Mouse (Mus musculus): ENCODE measurements around the gene Dyrk3. TPM values are rescaled to one million over a fixed set of nuclear protein-coding genes. Genes with fewer than 3 reads are reported as not detected.
A peak's percentile ranks its signal among the peaks of the same experiment; 100 is the strongest.

Gene Dyrk3
- 12.2 and 14.5 TPM in 2 replicates for polyA plus RNA-seq (2015; fragmentation: Nextera tagmentation; extraction: Ambion mirVana)

DNA sequence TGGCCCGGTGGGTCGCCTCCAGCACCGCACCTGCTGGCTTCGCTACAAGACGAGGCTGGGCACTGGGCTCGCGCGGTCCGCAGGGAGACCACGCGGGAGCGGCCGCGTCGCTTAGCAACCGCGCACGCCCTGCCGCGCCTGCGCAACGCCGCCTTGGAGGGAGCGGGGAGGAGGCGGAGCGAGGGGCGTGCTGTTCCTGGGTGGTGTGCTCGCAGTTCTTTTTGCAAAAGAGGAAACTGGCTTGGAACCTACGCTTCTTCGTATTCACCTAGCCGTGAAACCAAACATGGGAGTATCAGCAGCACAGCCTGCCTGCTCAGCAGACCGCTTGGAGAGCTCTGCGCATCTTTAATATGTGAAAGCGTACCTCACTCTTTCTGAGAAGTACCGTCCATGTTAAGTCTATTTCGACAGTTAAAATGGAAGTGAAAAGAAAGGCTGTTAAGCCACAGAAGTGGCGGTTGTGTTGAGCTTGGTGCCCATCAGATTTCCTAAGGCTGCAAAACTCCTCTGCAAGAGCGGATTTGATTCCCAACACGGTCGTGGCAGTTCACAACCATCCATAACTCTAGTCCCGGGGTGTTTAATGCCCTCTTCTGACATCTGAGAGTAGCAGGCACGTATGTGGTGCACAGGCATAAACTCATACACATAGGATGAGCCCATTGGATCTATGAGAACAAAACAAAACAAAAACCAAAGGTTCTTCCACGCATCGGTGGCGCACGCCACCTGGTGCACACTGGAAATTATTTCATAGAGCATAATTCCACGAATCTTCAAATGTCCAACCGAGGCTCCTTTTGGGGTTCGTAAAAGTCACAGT is at the start of gene Dyrk3:
Gene Dyrk3, minus strand, starts transcription at position 150 of the 826 bp plus-strand sequence.
- ATAC-seq: peak; percentile 98
- H3K36me3 ChIP-seq (ENCODE audit: control insufficient read depth, insufficient read depth, low read length): no peaks in the 10 kb centered on the region
- peak within 1 kb of the TSS; percentile 90 for H3K4me3 ChIP-seq (ENCODE audit: low read length)
- H3K9me3 ChIP-seq (ENCODE audit: control insufficient read depth, low read length): no peaks in the 10 kb centered on the region
- WGBS: 4% methylated on average over 49 of the region's 49 CpGs
- peak within 1 kb of the TSS; percentile 86 for H3K9ac ChIP-seq (ENCODE audit: low read depth, low read length)
- H3K4me2 ChIP-seq (ENCODE audit: low read length): peak within 1 kb of the TSS; percentile 80
- H3K4me1 ChIP-seq (ENCODE audit: control insufficient read depth, insufficient read depth, low read depth, low read length): peaks cover 22% of the 10 kb centered on the region
- H3K27me3 ChIP-seq (replicated peaks; ENCODE audit: control insufficient read depth, insufficient read depth, low read length): no peaks in the 10 kb centered on the region
- H3K27ac ChIP-seq (ENCODE audit: low read depth, low read length): peak within 1 kb of the TSS; percentile 95

DNA sequence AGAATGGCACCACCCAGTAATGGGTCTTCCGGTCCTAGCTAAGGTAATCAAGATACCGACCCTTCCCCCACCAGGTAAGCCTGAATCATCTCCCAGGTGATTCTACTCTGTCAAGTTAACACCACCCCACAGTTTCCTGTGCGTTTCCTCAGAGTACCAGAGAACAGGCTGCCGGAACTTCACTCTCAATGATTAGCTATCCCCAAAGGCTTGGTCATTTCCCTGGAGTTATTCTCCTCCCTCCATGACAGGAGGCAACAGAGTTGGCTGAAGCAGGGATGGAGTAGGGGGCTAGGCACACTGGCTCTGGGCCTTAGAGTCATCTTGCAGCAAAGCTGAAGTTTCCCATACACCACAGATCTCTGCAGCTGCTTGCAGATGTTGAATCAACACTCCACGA is 49.7 kb upstream of the Dyrk3 start:
- H3K4me3 ChIP-seq (ENCODE audit: low read length): no peak overlapping the region
- no peak overlapping the region for H3K27ac ChIP-seq (ENCODE audit: low read depth, low read length)
- H3K4me1 ChIP-seq (ENCODE audit: control insufficient read depth, insufficient read depth, low read depth, low read length): no peaks in the 10 kb centered on the region
- H3K36me3 ChIP-seq (ENCODE audit: control insufficient read depth, insufficient read depth, low read length): no peaks in the 10 kb centered on the region
- H3K9me3 ChIP-seq (ENCODE audit: control insufficient read depth, low read length): no peaks in the 10 kb centered on the region
- H3K9ac ChIP-seq (ENCODE audit: low read depth, low read length): no peak overlapping the region
- WGBS: 95% methylated on average over 5 of the region's 5 CpGs
- no peak overlapping the region for H3K4me2 ChIP-seq (ENCODE audit: low read length)
- H3K27me3 ChIP-seq (replicated peaks; ENCODE audit: control insufficient read depth, insufficient read depth, low read length): no peaks in the 10 kb centered on the region
- ATAC-seq: no peak

DNA sequence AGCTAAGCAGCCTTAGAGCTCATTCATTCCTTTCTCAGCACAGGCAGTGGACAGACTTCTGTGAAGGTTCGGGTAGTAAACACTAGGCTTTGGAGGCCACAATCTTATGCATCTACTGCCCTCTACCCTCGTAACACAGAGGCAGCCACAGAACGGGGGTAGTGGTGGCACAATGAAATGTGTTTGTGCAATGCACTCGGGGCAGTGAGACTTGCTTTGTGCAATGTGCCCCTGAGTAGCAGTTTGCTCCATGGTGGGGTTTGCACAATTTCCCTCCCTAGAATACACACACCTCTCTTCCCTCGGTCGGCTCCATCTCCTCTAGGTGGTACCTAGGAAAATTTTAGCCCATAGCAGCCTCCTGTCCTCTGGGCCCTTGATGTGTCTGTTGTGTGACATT is 48.9 kb upstream of the Dyrk3 start:
- Histone ChIP-seq H3K36me3 (ENCODE audit: control insufficient read depth, insufficient read depth, low read length) (no peaks in the 10 kb centered on the region), H3K27me3 (replicated peaks; ENCODE audit: control insufficient read depth, insufficient read depth, low read length) (no peaks in the 10 kb centered on the region), H3K4me3 (ENCODE audit: low read length) (no peak overlapping the region), H3K27ac (ENCODE audit: low read depth, low read length) (no peak overlapping the region), H3K9ac (ENCODE audit: low read depth, low read length) (no peak overlapping the region), H3K9me3 (ENCODE audit: control insufficient read depth, low read length) (no peaks in the 10 kb centered on the region), H3K4me2 (ENCODE audit: low read length) (no peak overlapping the region), H3K4me1 (ENCODE audit: control insufficient read depth, insufficient read depth, low read depth, low read length) (no peaks in the 10 kb centered on the region)
- WGBS: 83% methylated on average over 6 of the region's 6 CpGs
- no peak for ATAC-seq

DNA sequence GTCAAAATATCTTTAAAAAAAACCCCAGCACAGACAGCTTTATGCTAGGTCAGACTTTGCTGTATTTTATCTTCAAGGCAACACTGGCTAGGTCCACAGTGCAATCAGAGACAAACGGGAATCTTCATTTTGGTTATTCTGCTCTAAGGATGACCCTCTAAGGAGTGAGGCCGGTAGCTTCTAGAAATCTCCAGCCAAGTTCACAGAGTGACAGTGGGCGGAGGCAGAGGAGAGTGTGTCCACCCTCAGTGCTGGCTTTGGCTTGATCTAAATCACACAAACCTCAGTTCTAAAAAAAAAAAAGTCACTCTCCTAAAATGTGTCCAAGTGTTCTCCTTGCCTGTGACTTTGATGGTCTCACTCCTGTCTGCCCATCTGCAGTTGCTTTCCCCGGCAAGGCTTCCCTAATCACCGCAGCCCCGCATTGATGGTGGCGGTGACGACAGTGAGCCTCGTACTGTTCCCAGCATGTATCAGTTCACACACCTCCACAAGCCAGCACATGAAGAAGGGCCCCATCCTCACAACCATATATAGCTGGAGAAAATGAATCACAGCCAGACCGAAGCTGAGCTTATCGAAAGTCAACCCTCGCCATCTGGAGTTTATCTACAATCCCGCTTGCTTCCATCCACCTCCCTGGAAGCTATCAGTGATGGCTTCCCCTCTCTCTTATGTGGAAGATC is 47.8 kb upstream of the Dyrk3 start:
- WGBS: 91% methylated on average over 13 of the region's 13 CpGs
- Histone ChIP-seq H3K9ac (ENCODE audit: low read depth, low read length) (no peak overlapping the region), H3K4me3 (ENCODE audit: low read length) (no peak overlapping the region)

DNA sequence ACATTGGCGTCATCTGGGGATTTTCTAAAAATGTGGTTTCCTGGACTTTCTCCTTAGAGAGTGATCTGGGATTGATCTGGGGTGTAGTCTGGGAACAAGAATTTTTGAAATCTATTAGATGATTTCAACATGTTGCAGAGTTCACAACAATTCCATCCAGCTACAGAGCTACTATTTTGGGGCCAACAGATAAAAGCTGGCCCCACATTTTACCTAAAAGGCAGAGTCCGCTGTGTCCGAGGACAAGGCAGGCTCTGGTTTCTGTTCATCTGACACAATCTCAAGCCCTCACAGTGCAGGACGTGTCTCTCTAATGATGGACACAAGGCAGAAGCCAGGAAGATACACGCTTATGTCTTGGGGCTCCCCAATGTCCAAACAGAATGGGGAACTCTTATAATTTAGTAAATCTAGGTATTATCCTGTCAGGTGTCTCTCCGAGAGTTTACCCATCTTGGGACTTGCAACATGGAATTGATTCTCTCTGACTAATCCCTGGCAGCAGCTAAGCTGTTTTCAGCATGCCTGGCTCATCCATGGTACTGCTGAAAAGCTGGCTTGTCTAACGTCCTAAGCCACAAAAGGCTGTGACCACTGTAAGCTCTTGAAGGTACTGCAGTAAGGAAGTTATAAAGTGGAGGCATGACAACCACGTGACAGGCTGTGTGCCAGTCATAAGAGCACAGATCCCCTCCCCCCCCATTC is 47.0 kb upstream of the Dyrk3 start:
- no peak for ATAC-seq
- Histone ChIP-seq H3K9ac (ENCODE audit: low read depth, low read length) (no peak overlapping the region), H3K4me1 (ENCODE audit: control insufficient read depth, insufficient read depth, low read depth, low read length) (no peaks in the 10 kb centered on the region), H3K27me3 (replicated peaks; ENCODE audit: control insufficient read depth, insufficient read depth, low read length) (no peaks in the 10 kb centered on the region), H3K9me3 (ENCODE audit: control insufficient read depth, low read length) (no peaks in the 10 kb centered on the region), H3K4me3 (ENCODE audit: low read length) (no peak overlapping the region), H3K4me2 (ENCODE audit: low read length) (no peak overlapping the region), H3K27ac (ENCODE audit: low read depth, low read length) (no peak overlapping the region), H3K36me3 (ENCODE audit: control insufficient read depth, insufficient read depth, low read length) (no peaks in the 10 kb centered on the region)
- 83% methylated on average over 8 of the region's 8 CpGs for WGBS

More for the DNA sequence above, 47.8 kb upstream of the Dyrk3 start:
- Histone ChIP-seq H3K9me3 (ENCODE audit: control insufficient read depth, low read length) (no peaks in the 10 kb centered on the region), H3K4me1 (ENCODE audit: control insufficient read depth, insufficient read depth, low read depth, low read length) (no peaks in the 10 kb centered on the region), H3K4me2 (ENCODE audit: low read length) (no peak overlapping the region), H3K36me3 (ENCODE audit: control insufficient read depth, insufficient read depth, low read length) (no peaks in the 10 kb centered on the region), H3K27me3 (replicated peaks; ENCODE audit: control insufficient read depth, insufficient read depth, low read length) (no peaks in the 10 kb centered on the region), H3K27ac (ENCODE audit: low read depth, low read length) (no peak overlapping the region)
- no peak for ATAC-seq

DNA sequence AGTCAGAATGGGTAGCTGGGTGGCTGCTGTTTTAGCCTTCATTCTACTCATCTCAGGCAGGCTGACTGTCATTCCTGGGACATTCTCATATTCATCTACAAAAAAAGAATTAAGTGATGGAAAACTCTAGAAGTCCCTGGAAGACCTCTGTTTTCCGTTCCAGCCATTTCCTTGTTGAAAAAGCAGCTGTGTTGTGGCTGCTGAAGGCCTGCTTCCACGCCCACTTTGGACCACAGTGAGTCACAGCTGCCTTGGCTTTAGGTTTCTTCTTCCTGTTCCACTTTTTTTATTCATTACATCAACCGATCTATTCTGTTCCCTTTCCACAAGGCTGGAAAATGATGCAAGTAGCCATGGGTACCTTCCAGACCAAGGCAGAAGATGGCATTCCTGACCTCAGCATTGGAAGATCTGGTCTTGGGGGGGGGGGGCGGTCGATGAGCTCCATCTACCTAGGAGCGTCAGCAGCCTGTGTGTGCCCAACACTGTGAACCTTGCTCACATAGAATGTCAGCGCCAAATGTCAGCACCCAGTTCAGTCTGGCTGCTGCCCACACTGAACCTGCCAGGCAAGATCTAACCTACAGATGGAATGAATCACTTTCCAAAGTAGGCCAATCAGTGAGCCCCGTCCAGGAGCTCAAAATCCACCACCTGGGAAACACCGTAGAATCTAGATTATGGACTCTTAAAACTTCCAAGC is 46.3 kb upstream of the Dyrk3 start:
- Histone ChIP-seq H3K4me2 (ENCODE audit: low read length) (no peak overlapping the region), H3K9ac (ENCODE audit: low read depth, low read length) (no peak overlapping the region), H3K27ac (ENCODE audit: low read depth, low read length) (no peak overlapping the region), H3K36me3 (ENCODE audit: control insufficient read depth, insufficient read depth, low read length) (peaks cover 1% of the 10 kb centered on the region; the same call in 1 of the 2 replicates), H3K4me3 (ENCODE audit: low read length) (no peak overlapping the region), H3K27me3 (replicated peaks; ENCODE audit: control insufficient read depth, insufficient read depth, low read length) (no peaks in the 10 kb centered on the region), H3K4me1 (ENCODE audit: control insufficient read depth, insufficient read depth, low read depth, low read length) (no peaks in the 10 kb centered on the region), H3K9me3 (ENCODE audit: control insufficient read depth, low read length) (no peaks in the 10 kb centered on the region)
- no peak for ATAC-seq
- WGBS: 85% methylated on average over 9 of the region's 9 CpGs

DNA sequence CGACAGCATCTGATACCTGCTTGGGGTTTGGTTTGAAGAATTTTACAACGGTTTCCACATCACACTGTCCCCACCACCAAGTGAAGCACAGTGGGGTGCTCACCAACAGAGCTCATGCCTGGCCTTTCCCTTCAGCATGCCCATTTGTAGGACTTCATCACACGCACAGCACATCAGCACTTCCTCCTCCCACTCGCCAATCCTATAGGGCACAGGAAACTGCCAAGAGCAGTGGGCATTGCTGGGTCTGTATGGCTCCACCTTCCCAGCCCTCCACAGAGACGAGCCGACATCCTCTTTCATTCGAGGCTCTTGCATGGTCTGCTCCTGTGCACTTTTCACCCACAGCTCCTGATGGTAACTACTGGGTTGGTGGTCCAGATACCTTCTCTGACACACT is 45.1 kb upstream of the Dyrk3 start:
- Histone ChIP-seq H3K27ac (ENCODE audit: low read depth, low read length) (no peak overlapping the region), H3K4me1 (ENCODE audit: control insufficient read depth, insufficient read depth, low read depth, low read length) (no peaks in the 10 kb centered on the region), H3K9ac (ENCODE audit: low read depth, low read length) (no peak overlapping the region), H3K9me3 (ENCODE audit: control insufficient read depth, low read length) (no peaks in the 10 kb centered on the region), H3K27me3 (replicated peaks; ENCODE audit: control insufficient read depth, insufficient read depth, low read length) (no peaks in the 10 kb centered on the region), H3K4me3 (ENCODE audit: low read length) (no peak overlapping the region), H3K36me3 (ENCODE audit: control insufficient read depth, insufficient read depth, low read length) (peaks cover 2% of the 10 kb centered on the region; the same call in 1 of the 2 replicates), H3K4me2 (ENCODE audit: low read length) (no peak overlapping the region)
- 86% methylated on average over 7 of the region's 7 CpGs for WGBS
- ATAC-seq: no peak

DNA sequence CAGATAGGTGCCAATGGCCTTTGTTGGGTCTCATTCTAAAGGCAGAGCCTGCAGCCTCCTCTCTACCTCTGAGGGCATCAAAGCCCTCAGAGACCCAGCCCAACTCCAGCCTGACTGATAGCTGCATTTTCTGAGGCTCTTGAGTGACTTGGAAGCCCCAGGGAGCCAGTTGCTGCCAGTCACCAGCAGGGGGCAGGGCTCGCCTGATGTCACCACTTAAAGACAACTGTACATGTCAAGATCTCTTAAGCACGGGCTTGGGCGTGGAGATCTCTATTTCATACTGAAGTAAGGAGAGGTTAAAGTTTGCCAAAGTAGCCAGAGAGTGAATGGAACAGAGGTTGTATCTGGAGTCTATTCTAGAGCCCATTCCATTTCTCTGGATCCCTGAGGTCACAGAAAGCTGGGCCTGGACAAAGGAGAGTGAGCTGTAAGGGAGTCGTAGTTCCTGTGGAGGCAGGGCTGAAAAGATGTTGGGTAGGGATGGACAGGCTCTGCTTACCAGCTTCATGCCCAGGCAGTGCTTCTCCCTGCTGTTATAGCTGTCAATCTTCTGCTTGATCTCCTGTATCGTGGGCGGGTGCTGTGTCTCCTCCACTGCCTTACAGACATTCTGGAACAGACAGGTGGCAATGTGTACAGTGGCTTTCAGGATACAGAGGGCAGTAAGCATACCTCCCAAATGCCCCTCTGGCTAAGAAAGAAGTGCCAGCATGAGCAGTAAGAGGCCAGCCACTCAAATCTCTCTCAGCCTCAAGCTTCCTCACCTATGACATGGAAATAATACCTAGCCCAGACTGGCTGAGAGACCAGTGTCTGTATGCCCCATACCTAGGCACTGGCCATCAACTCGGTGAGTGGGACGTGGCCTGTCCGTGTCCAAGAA is 43.7 kb upstream of the Dyrk3 start:
- H3K27me3 ChIP-seq (replicated peaks; ENCODE audit: control insufficient read depth, insufficient read depth, low read length): no peaks in the 10 kb centered on the region
- ATAC-seq: peak; percentile 67; the same call in 1 of the 2 replicates
- no peaks in the 10 kb centered on the region for H3K9me3 ChIP-seq (ENCODE audit: control insufficient read depth, low read length)
- no peak overlapping the region for H3K27ac ChIP-seq (ENCODE audit: low read depth, low read length)
- WGBS: 64% methylated on average over 9 of the region's 9 CpGs
- no peak overlapping the region for H3K4me2 ChIP-seq (ENCODE audit: low read length)
- no peak overlapping the region for H3K9ac ChIP-seq (ENCODE audit: low read depth, low read length)
- H3K36me3 ChIP-seq (ENCODE audit: control insufficient read depth, insufficient read depth, low read length): peaks cover 10% of the 10 kb centered on the region
- H3K4me3 ChIP-seq (ENCODE audit: low read length): no peak overlapping the region
- H3K4me1 ChIP-seq (ENCODE audit: control insufficient read depth, insufficient read depth, low read depth, low read length): no peaks in the 10 kb centered on the region
